Mouse (Mus musculus) ES-Bruce4 (cell line): ENCODE data around the gene Tiam1.

Source experiments
- CTCF ChIP-seq: IDR thresholded peaks from one replicate; pipeline ENCODE4 v1.8.1; 2011; ENCODE audit warnings: low read depth, low read length
- EP300 ChIP-seq: IDR thresholded peaks from 2 replicates; pipeline ENCODE4 v1.6.1; 2011; ENCODE audit warnings: low read depth, low read length; ENCODE audit not compliant: insufficient read depth
- POLR2A ChIP-seq: IDR thresholded peaks from one replicate; pipeline ENCODE4 v1.8.1; 2011; ENCODE audit warnings: low read length; ENCODE audit not compliant: insufficient read depth

DNA sequence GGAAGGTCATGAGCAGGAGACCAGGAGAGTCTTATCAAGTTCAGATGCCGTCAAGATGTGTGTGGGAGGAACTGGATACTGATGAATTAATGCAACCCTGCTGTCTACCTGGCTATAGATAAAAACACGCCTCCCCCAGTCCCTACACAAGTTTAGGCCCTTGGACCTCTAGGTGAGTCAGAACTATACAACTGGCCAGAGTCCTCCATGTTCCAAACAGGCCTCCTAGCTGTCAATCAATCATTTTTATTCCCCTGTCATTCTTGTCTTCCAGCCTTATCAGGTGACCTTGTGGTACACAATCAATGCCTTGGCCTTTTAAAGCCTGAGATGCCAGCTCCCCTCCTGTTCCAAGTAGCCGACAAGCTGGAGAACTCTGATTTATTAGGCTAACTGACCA, 363.9 kb downstream of the Tiam1 start:
- TF ChIP-seq CTCF: no peak
- TF ChIP-seq POLR2A: no peak
- TF ChIP-seq EP300: no peak
